8 mouse cellular contexts compared by ENCODE assay signal in the genomic region with DNA sequence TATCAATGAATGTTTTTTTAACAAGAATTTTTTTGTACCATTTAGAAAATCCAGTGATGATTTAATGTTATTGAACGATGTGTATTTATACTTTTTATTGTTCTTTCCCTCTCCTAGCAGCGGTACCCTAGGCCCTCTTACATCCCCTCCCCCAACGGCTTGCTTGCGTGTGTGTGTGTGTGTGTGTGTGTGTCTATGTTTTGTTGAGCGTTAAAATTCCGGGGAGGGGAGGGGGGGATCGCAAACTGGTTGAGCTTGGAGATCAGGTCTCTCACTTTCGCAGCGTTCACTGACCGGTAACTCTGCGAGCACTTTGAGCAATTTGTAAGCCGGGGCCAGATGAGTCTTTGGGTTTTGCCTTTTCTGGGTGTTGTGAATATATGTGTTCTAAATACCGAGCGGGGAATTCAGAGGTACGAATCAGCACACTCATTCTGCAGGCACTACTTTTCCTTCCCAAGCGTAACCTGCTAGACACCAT. TPM values are rescaled to one million over a fixed set of nuclear protein-coding genes. Genes with fewer than 3 reads are reported as not detected.
DNase-seq lines count a peak whose midpoint lies in the region; ATAC-seq and TF ChIP-seq lines count a peak whose summit lies in the region.

No protein-coding gene starts in this region.

- peak overlapping the region; percentile 83 for H3K4me2 ChIP-seq in hindbrain, postnatal 0 days (ENCODE audit: low read depth, low read length)
- peak overlapping the region; percentile 82 for H3K4me2 ChIP-seq in neural tube, embryonic 12.5 days (replicated peaks)

- no peaks in the 10 kb centered on the region for H3K27me3 ChIP-seq in hindbrain, postnatal 0 days (ENCODE audit: insufficient read depth, low read length)
- H3K27me3 ChIP-seq in neural tube, embryonic 12.5 days (replicated peaks), result no peaks in the 10 kb centered on the region

- H3K4me3 ChIP-seq in hindbrain, postnatal 0 days (ENCODE audit: low read length), result peak overlapping the region; percentile 84
- peak overlapping the region; percentile 62 for H3K4me3 ChIP-seq in neural tube, embryonic 12.5 days

- WGBS in hindbrain, postnatal 0 days, result under 1% methylated on average over 16 of the region's 16 CpGs
- under 1% methylated on average over 16 of the region's 16 CpGs for WGBS in neural tube, embryonic 12.5 days

- no peaks in the 10 kb centered on the region for H3K4me1 ChIP-seq in hindbrain, postnatal 0 days (ENCODE audit: insufficient read depth, low read length)
- H3K4me1 ChIP-seq in neural tube, embryonic 12.5 days, result no peaks in the 10 kb centered on the region

- H3K27ac ChIP-seq in hindbrain, postnatal 0 days, result peak overlapping the region; percentile 79; the same call in 1 of the 2 replicates
- H3K27ac ChIP-seq in neural tube, embryonic 12.5 days, result no peak overlapping the region

- H3K9me3 ChIP-seq in hindbrain, postnatal 0 days (ENCODE audit: low read length), result no peaks in the 10 kb centered on the region
- H3K9me3 ChIP-seq in neural tube, embryonic 12.5 days, result no peaks in the 10 kb centered on the region

- TF ChIP-seq CTCF in hindbrain, postnatal 0 days (IDR thresholded peaks at IDR 0.05; ENCODE audit: low read depth), result no peak

- H3K36me3 ChIP-seq in hindbrain, postnatal 0 days (ENCODE audit: insufficient read depth, low read length), result no peaks in the 10 kb centered on the region
- no peaks in the 10 kb centered on the region for H3K36me3 ChIP-seq in neural tube, embryonic 12.5 days

- H3K9ac ChIP-seq in hindbrain, postnatal 0 days (replicated peaks; ENCODE audit: low read length), result peak overlapping the region; percentile 58; the same call in 1 of the 2 replicates
- peak overlapping the region; percentile 58 for H3K9ac ChIP-seq in neural tube, embryonic 12.5 days

- no peak for ATAC-seq in hindbrain, postnatal 0 days
- no peak for ATAC-seq in neural tube, embryonic 12.5 days (ENCODE audit: low FRiP score, low read depth)

- peak; percentile 34 for DNase-seq in kidney, postnatal 10 days
- no peak for DNase-seq in kidney, adult 11 months
- peak; percentile 87 for DNase-seq in embryo, embryonic 11 days
- DNase-seq in hindbrain, postnatal 0 days (ENCODE audit: low spot score), result peak; percentile 68
- DNase-seq in urinary bladder, postnatal 4 days (ENCODE audit: low spot score in 2 of 2), result no peak
- no peak for DNase-seq in urinary bladder, postnatal 36 days (ENCODE audit: low spot score in 2 of 2)
- DNase-seq in urinary bladder, postnatal 25 days (ENCODE audit: low spot score), result no peak

RNA-seq across cellular contexts. Expression of a gene that starts 1.3 kb away (rescaled TPM):
- total RNA-seq in hindbrain, postnatal 0 days (2014; rRNA removed), result 89.5 and 114 TPM in 2 replicates
- 10.0 and 10.5 TPM in 2 replicates for polyA plus RNA-seq in hindbrain, postnatal 0 days (2015; fragmentation: Nextera tagmentation; extraction: Ambion mirVana)
- polyA plus RNA-seq in neural tube, embryonic 12.5 days (2016; fragmentation: Nextera tagmentation; extraction: Ambion mirVana), result 11.7 and 11.9 TPM in 2 replicates

Comparison
In these comparisons a context has a peak if more than half of its experiments do, and no peak if none do; other contexts are left out.
1. DNase-seq: peak in kidney, postnatal 10 days (single experiment), embryo, embryonic 11 days (single experiment) and hindbrain, postnatal 0 days (single experiment); none in kidney, adult 11 months (single experiment), urinary bladder, postnatal 4 days (0 of 2), urinary bladder, postnatal 36 days (0 of 2) and urinary bladder, postnatal 25 days (single experiment).